Mouse (Mus musculus) layer of hippocampus, adult 9-11 months (tissue): ENCODE data around the gene Slc22a15.
A peak's percentile ranks its signal among the peaks of the same experiment; 100 is the strongest.

Experiments
- DNase-seq: peaks from one replicate; pipeline ENCODE4 v3.0.0; 2022

The Slc22a15 gene

GRCm38 (mm10) chr3:101915048-101915801 is 9.0 kb downstream of the Slc22a15 start:
- DNase-seq = no peak

DNA sequence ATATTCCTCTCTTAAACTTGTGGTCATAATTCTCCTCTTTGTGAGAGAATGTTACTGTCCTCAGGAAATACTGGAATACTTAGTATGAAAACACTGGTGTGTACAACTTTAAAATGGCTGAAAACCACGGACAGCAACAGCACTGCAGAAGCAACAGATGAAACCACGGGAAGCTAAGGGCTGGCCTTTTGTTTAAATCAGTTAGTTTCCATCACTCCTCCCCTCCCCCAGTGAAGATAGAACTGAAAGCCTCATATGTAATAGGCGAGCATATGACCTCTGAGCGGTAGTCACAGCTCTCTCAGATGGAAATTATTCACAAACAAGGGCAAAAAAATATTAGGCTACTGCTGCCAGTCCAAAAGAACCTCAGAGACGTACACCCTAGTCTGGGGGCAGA is 10.0 kb downstream of the Slc22a15 start:
- DNase-seq = no peak

- DNase-seq = no peak
These were observed 12.2 kb downstream of the Slc22a15 start for GRCm38 (mm10) chr3:101912041-101912440.

DNA sequence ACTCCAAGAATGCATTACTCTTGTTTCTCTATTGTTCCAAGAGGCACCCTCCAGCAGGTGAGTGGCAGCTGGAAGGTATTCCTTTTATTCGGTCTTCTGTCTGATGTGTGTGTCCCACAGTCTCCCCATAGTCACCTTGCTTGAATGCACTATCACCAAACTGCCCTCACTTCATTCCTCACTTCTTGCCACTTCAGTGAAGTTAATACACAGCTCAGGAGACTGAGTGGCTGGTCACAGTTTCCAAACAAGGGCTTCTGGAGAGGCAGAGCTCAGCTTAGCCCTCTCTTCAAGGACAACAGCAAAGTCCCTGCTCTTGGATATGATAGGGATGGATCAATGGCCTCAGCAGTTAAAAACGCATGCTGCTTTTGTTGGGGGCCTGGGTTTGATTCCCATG is 17.2 kb downstream of the Slc22a15 start:
- DNase-seq = no peak

- DNase-seq = no peak
These were observed 19.5 kb downstream of the Slc22a15 start for GRCm38 (mm10) chr3:101904776-101905175.

DNA sequence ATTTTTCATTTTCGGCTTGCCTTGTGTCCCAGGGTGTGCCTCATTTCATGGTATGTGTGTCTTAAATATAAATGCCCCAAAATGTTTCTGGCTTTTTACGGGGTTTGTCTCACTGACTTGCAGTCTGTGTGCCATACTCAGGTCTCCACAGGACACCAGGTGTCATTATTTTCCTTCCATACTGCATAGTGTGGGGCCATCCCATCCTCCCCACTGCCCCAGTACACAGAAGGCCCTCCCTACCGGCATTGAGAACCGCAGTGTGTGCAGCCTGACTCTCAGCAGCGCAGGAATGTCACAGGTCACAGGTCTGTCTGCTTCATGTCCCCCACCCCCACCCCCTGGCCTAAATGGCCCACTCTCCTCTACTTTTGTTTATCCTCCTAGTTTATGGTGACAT is 21.2 kb downstream of the Slc22a15 start:
- DNase-seq = no peak

- no peak for DNase-seq
These were observed 21.9 kb downstream of the Slc22a15 start for GRCm38 (mm10) chr3:101902344-101902743.

GRCm38 (mm10) chr3:101897377-101897974 is 26.8 kb downstream of the Slc22a15 start:
- no peak for DNase-seq

DNA sequence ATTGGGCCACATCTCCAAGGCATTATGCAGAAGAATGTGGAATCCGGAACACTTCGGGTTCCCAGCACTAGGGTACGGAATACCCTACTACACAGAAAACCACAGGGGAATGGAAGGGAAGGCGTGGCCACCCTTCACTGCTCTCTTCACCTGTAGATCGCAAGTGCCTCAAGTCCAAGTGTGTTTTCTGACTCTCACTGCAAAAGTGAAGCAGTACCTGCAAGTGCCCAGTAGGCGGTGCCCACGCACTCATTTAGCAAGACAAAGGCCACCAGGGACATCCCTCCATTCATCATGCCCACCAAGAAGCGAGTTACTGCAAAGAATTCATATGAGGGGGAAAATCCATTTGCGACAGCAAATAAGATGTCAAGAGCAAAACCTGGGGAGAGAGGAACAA is 27.4 kb downstream of the Slc22a15 start:
- DNase-seq = peak; percentile 65

GRCm38 (mm10) chr3:101895376-101895910 is 28.8 kb downstream of the Slc22a15 start:
- DNase-seq = no peak

- peak; percentile 25 for DNase-seq
These were observed 38.7 kb downstream of the Slc22a15 start for GRCm38 (mm10) chr3:101885591-101885990.

- DNase-seq = no peak
These were observed 39.2 kb downstream of the Slc22a15 start for GRCm38 (mm10) chr3:101885041-101885440.

- DNase-seq = no peak
These were observed 40.4 kb downstream of the Slc22a15 start for GRCm38 (mm10) chr3:101883902-101884301.

- DNase-seq = no peak
These were observed 42.5 kb downstream of the Slc22a15 start for GRCm38 (mm10) chr3:101881721-101882120.

DNA sequence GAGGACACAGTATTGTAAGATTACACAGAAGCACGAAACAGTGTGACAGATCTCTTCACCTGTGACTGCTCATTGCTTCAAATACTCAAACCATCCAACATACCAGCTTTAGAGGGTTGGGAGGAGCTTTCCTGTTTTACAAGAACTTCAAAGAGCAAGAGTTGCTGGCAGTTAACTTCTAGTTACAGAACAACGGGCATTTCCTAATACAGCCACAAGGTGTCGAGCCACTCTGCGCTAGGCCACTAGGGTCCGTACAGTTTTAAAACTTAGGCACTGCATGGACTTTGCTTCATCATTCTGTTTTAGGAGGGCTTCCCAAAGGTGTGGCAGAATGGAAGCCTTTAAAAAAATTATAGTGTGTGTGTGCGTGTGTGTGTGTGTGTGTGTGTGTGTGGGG is 43.4 kb downstream of the Slc22a15 start:
- no peak for DNase-seq

- no peak for DNase-seq
These were observed 46.1 kb downstream of the Slc22a15 start for GRCm38 (mm10) chr3:101878136-101878535.

DNA sequence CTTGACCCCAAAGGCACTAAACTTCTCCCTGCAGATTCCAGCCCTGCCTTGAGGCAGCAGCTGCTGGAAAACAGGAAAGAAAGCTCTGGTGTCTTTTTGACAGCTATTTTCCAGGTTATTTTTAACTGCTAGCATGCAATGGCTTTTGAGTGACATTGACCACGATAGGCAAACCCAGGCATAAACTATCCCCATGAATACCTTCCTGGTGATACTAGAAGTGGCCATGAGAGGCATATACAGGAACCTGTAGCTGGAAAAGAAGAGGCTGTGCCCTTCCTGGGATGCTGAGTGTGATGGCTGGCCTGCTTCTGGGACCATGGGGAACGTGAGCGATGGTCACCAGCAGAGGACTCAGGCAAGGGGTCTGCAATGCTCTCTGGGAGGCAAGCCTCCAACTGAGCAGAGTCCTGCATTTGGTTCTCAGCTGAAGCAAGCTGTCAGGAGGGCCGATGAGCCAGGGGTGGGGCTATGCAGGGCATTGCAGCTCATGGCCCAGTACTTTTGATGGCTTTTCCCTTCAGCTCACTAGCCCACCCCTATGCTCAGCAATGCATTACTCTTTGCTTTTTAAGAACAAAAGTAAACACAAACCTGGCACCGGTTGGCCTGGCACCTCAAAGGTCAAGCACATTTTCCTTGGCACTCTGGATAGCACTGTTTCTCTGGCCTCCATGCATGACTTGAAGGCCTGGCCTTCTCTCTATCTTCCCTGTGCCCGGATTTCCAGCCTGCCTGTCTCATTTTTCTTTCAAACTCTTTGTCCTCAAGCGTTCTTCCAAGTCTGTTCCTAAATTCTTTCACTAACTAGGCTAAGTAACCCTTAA is 47.6 kb downstream of the Slc22a15 start:
- DNase-seq = no peak

- no peak for DNase-seq
These were observed 48.9 kb downstream of the Slc22a15 start for GRCm38 (mm10) chr3:101875258-101875920.

GRCm38 (mm10) chr3:101873061-101873675 is 51.1 kb downstream of the Slc22a15 start:
- DNase-seq = peak; percentile 38

DNA sequence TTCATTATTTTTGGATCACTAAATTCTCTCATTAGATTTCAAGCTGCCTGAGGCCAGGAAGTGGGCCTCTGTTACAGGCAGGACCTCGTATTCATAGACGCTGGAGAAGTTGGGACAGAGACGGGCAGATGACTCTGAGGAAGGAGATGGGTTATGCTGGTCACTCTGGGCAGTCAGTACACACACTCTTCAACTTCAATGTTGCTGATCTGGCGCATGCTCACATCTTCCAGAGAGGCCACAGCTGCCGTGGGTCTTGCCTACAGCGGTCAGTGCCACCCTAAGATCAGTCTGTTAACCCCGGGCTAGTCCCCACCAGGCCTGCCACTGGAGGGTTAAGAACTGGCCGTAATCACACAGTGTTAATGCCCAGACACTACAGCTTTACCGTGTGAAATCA is 52.3 kb downstream of the Slc22a15 start:
- no peak for DNase-seq

DNA sequence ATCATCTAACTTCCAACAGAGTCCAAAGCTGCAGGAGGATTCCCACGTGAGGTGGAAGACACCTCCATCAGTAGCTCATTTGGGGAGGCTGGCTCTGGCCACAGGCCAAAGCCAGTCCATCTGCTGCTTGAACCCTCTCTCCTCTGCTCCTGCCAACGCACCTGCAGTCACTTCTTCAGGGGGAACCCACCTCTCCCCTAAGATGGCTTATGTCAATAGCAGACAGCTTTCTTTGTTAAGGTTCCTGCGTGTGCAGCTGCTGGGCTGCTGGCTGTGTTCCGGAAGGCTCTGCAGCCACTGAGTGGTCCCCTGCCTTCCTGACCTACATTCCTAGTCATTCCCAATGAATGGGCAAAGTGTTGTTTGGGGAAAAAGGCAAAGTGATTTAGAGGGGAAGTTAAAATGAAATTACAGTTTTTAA is 57.2 kb downstream of the Slc22a15 start:
- peak; percentile 31 for DNase-seq

GRCm38 (mm10) chr3:101861856-101862255 is 62.4 kb downstream of the Slc22a15 start:
- DNase-seq = no peak
